Mouse (Mus musculus) bone marrow, adult 2 months (tissue): ENCODE measurements around the gene Alox12b.

Experiments used
- CTCF ChIP-seq: fragments of 200-500 bp; IDR thresholded peaks from 2 replicates; pipeline ENCODE4 v1.5.1; 2011; ENCODE audit warnings: low read length, control low read depth; ENCODE audit not compliant: control insufficient read depth, insufficient read depth
- POLR2A ChIP-seq: fragments of 200-500 bp; IDR thresholded peaks from 2 replicates; pipeline ENCODE4 v1.6.1; 2011; ENCODE audit warnings: low read depth, mild to moderate bottlenecking, control low read depth, low read length, borderline replicate concordance; ENCODE audit not compliant: control insufficient read depth

DNA sequence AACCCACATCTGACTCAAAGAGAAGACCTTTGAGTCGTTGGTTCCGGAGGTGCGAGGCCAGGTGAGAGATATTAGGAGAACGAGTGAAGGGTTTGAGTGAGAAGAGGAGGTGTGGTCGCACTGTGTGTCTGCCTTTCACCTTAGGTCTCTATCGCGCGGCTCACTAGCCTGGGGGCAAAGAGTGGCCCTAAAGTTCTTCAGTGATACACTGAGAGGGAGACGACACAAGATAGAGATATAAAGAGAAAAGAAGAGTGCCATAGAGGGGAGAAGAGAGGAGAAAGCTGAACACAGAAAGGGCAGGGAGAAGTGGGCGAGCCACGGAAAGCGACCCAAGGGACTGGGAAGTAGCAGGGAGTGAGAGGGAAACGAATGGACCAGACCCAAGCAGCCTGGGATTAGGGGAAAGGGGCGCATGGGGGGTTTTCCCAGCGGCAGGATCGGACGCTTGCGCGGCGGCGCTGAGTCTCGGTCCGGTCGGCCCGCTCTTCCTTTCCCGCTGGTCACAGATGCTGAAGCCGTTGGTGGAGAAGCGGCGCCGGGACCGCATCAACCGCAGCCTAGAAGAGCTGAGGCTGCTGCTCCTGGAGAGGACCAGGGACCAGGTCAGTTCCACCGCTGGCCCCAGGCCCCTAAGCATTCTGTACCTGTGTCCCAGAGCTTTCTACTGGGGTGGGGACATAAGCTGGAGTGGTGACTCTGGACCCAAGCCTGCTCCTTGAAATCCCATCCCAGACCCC, 35.6 kb upstream of the Alox12b start:
- TF ChIP-seq CTCF (no peak), POLR2A (no peak)
